Mouse (Mus musculus) right cerebral cortex, postnatal 36 days (tissue): ENCODE measurements at regions not wholly inside any gene's neighbourhood (a gene's known extent, or its start where the extent isn't known, plus 50 kb on each side); places are given as distances from the start of the nearest gene placed in this dataset.

ENCODE experiments used
- DNase-seq, 2 experiments: peaks; one replicate each; pipeline ENCODE4 v3.0.0; 2022; ENCODE audit warnings: low spot score in 2 of 2, mixed read lengths in 1 of 2

- no peak for DNase-seq
These were observed 372.6 kb upstream of the Mki67 start for GRCm38 (mm10) chr7:136088785-136089184.

GRCm38 (mm10) chr7:136094681-136095360 lies 378.7 kb upstream of the Mki67 start:
- no peak for DNase-seq

- DNase-seq = no peak
These were observed 387.9 kb upstream of the Mki67 start for GRCm38 (mm10) chr7:136104021-136104420.

- no peak for DNase-seq
These were observed 396.0 kb upstream of the Mki67 start for GRCm38 (mm10) chr7:136112163-136112562.

- no peak for DNase-seq
These were observed 404.8 kb upstream of the Mki67 start for GRCm38 (mm10) chr7:136120930-136121329.

GRCm38 (mm10) chr7:136121406-136121805 lies 405.2 kb upstream of the Mki67 start:
- DNase-seq = no peak

GRCm38 (mm10) chr7:136124786-136125185 lies 408.6 kb upstream of the Mki67 start:
- DNase-seq = no peak

GRCm38 (mm10) chr7:136126393-136126792 lies 410.2 kb upstream of the Mki67 start:
- DNase-seq = no peak

GRCm38 (mm10) chr7:136127576-136127975 lies 411.4 kb upstream of the Mki67 start:
- no peak for DNase-seq

- DNase-seq = peak in 1 of 2 experiments; percentile 1
These were observed 413.6 kb upstream of the Mki67 start for GRCm38 (mm10) chr7:136129721-136130123.

GRCm38 (mm10) chr7:136130666-136131239 lies 414.6 kb upstream of the Mki67 start:
- no peak for DNase-seq

GRCm38 (mm10) chr7:136132976-136133375 lies 416.8 kb upstream of the Mki67 start:
- DNase-seq = no peak

GRCm38 (mm10) chr7:136136666-136137065 lies 420.5 kb upstream of the Mki67 start:
- DNase-seq = no peak

GRCm38 (mm10) chr7:136137341-136137740 lies 421.2 kb upstream of the Mki67 start:
- no peak for DNase-seq

GRCm38 (mm10) chr7:136137831-136138602 lies 421.9 kb upstream of the Mki67 start:
- no peak for DNase-seq

- no peak for DNase-seq
These were observed 426.7 kb upstream of the Mki67 start for GRCm38 (mm10) chr7:136142832-136143231.

- DNase-seq = no peak
These were observed 434.0 kb upstream of the Mki67 start for GRCm38 (mm10) chr7:136150196-136150595.

GRCm38 (mm10) chr7:136151301-136151930 lies 435.3 kb upstream of the Mki67 start:
- no peak for DNase-seq

- DNase-seq = peak; percentile 7 to 15
These were observed 436.3 kb upstream of the Mki67 start for GRCm38 (mm10) chr7:136152470-136152869.

GRCm38 (mm10) chr7:136153621-136154020 lies 437.5 kb upstream of the Mki67 start:
- DNase-seq = no peak

GRCm38 (mm10) chr7:136159136-136159535 lies 443.0 kb upstream of the Mki67 start:
- no peak for DNase-seq

- DNase-seq = no peak
These were observed 445.4 kb upstream of the Mki67 start for GRCm38 (mm10) chr7:136161526-136161925.
